Mouse (Mus musculus) heart, postnatal 0 days (tissue): ENCODE data around the gene Cap2.

Experiments
- CTCF ChIP-seq: IDR thresholded peaks from 2 replicates; pipeline ENCODE4 v1.5.1; 2016; ENCODE audit warnings: antibody characterized with exemption, control low read depth, low read depth
- EP300 ChIP-seq: IDR thresholded peaks from 2 replicates; pipeline ENCODE4 v1.6.1; 2016; ENCODE audit warnings: antibody characterized with exemption, low read depth

- TF ChIP-seq EP300 (no peak), CTCF (no peak)
These were observed 152.9 kb downstream of the Cap2 start for GRCm38 (mm10) chr13:46654566-46654965.
